10 mouse cellular contexts compared by ENCODE assay signal in genomic region chr5:111449700-111450099, GRCm38 (mm10). TPM values are rescaled to one million over a fixed set of nuclear protein-coding genes. Genes with fewer than 3 reads are reported as not detected.
DNase-seq lines count a peak whose midpoint lies in the region; ATAC-seq and TF ChIP-seq lines count a peak whose summit lies in the region.
"Had no signal": no experiment of that assay in that cellular context is flagged by ENCODE, and none has a peak within 500 bp of the region (broad histone marks: within the 10 kb centered on the region; RNA-seq: fewer than 3 reads in every experiment).

No protein-coding gene starts in this region.

- no peaks in the 10 kb centered on the region for H3K9me3 ChIP-seq in hindbrain, embryonic 13.5 days
- H3K9me3 ChIP-seq in hindbrain, postnatal 0 days (ENCODE audit: low read length), result no peaks in the 10 kb centered on the region
- H3K9me3 ChIP-seq in embryonic facial prominence, embryonic 13.5 days, result no peaks in the 10 kb centered on the region
- no peaks in the 10 kb centered on the region for H3K9me3 ChIP-seq in midbrain, embryonic 15.5 days
- H3K9me3 ChIP-seq: liver, embryonic 15.5 days had no signal

- no peak overlapping the region for H3K4me2 ChIP-seq in hindbrain, embryonic 13.5 days
- H3K4me2 ChIP-seq in hindbrain, postnatal 0 days (ENCODE audit: low read depth, low read length), result no peak overlapping the region
- no peak overlapping the region for H3K4me2 ChIP-seq in embryonic facial prominence, embryonic 13.5 days
- H3K4me2 ChIP-seq in midbrain, embryonic 15.5 days, result no peak overlapping the region
- H3K4me2 ChIP-seq: liver, embryonic 15.5 days had no signal

- H3K4me1 ChIP-seq in hindbrain, embryonic 13.5 days (replicated peaks), result peaks cover 44% of the 10 kb centered on the region
- H3K4me1 ChIP-seq in hindbrain, postnatal 0 days (ENCODE audit: insufficient read depth, low read length), result no peaks in the 10 kb centered on the region
- no peaks in the 10 kb centered on the region; the same call in 1 of the 2 replicates for H3K4me1 ChIP-seq in embryonic facial prominence, embryonic 13.5 days
- H3K4me1 ChIP-seq in midbrain, embryonic 15.5 days, result peaks cover 40% of the 10 kb centered on the region
- H3K4me1 ChIP-seq: liver, embryonic 15.5 days had no signal

- no peak for DNase-seq in hindbrain, postnatal 0 days (ENCODE audit: low spot score)
- DNase-seq in layer of hippocampus, adult 2 months (ENCODE audit: low spot score in 2 of 2), result peak; percentile 33 to 58
- DNase-seq in Muller cell, postnatal 12 days (ENCODE audit: inconsistent ontology term), result no peak
- no peak for DNase-seq in kidney, adult 9 months
- DNase-seq in spleen, postnatal 10 days (ENCODE audit: low spot score in 2 of 2), result no peak
- DNase-seq: cerebellum, postnatal 25 days had no signal

- no peak overlapping the region for H3K4me3 ChIP-seq in hindbrain, embryonic 13.5 days
- H3K4me3 ChIP-seq in hindbrain, postnatal 0 days (ENCODE audit: low read length), result no peak overlapping the region
- H3K4me3 ChIP-seq in embryonic facial prominence, embryonic 13.5 days, result no peak overlapping the region
- H3K4me3 ChIP-seq in layer of hippocampus, adult 2 months, result no peak overlapping the region
- H3K4me3 ChIP-seq in midbrain, embryonic 15.5 days, result no peak overlapping the region
- H3K4me3 ChIP-seq: liver, embryonic 15.5 days had no signal

- no peak for TF ChIP-seq CTCF in hindbrain, postnatal 0 days (IDR thresholded peaks at IDR 0.05; ENCODE audit: low read depth)
- no peak for TF ChIP-seq CTCF in layer of hippocampus, adult 2 months (conservative IDR thresholded peaks at IDR 0.05)

- H3K36me3 ChIP-seq in hindbrain, embryonic 13.5 days, result peaks cover 22% of the 10 kb centered on the region
- no peaks in the 10 kb centered on the region for H3K36me3 ChIP-seq in hindbrain, postnatal 0 days (ENCODE audit: insufficient read depth, low read length)
- peaks cover 84% of the 10 kb centered on the region for H3K36me3 ChIP-seq in embryonic facial prominence, embryonic 13.5 days
- no peaks in the 10 kb centered on the region for H3K36me3 ChIP-seq in midbrain, embryonic 15.5 days (replicated peaks)
- H3K36me3 ChIP-seq: liver, embryonic 15.5 days had no signal

- H3K9ac ChIP-seq in hindbrain, embryonic 13.5 days, result no peak overlapping the region
- H3K9ac ChIP-seq in hindbrain, postnatal 0 days (replicated peaks; ENCODE audit: low read length), result no peak overlapping the region
- 0 out of 2 replicates have a peak overlapping the region, but pooled peaks have one; percentile 40 for H3K9ac ChIP-seq in embryonic facial prominence, embryonic 13.5 days
- no peak overlapping the region for H3K9ac ChIP-seq in midbrain, embryonic 15.5 days
- H3K9ac ChIP-seq: liver, embryonic 15.5 days had no signal

- WGBS in hindbrain, embryonic 13.5 days, result 62% methylated on average over 8 of the region's 8 CpGs
- WGBS in hindbrain, postnatal 0 days, result 59% methylated on average over 8 of the region's 8 CpGs
- WGBS in embryonic facial prominence, embryonic 13.5 days, result 59% methylated on average over 8 of the region's 8 CpGs
- WGBS in midbrain, embryonic 15.5 days, result 49% methylated on average over 8 of the region's 8 CpGs

- H3K27ac ChIP-seq in hindbrain, embryonic 13.5 days, result peak overlapping the region; percentile 52; the same call in 1 of the 2 replicates
- H3K27ac ChIP-seq in hindbrain, postnatal 0 days, result no peak overlapping the region
- no peak overlapping the region for H3K27ac ChIP-seq in embryonic facial prominence, embryonic 13.5 days
- H3K27ac ChIP-seq in layer of hippocampus, adult 2 months, result peak overlapping the region; percentile 63
- peak overlapping the region; percentile 65; the same call in 1 of the 2 replicates for H3K27ac ChIP-seq in midbrain, embryonic 15.5 days
- H3K27ac ChIP-seq: liver, embryonic 15.5 days had no signal

- no peaks in the 10 kb centered on the region for H3K27me3 ChIP-seq in hindbrain, embryonic 13.5 days
- no peaks in the 10 kb centered on the region for H3K27me3 ChIP-seq in hindbrain, postnatal 0 days (ENCODE audit: insufficient read depth, low read length)
- H3K27me3 ChIP-seq in embryonic facial prominence, embryonic 13.5 days, result no peaks in the 10 kb centered on the region
- H3K27me3 ChIP-seq in midbrain, embryonic 15.5 days (replicated peaks), result no peaks in the 10 kb centered on the region
- H3K27me3 ChIP-seq: liver, embryonic 15.5 days had no signal

- ATAC-seq in hindbrain, embryonic 13.5 days (ENCODE audit: low FRiP score), result no peak
- ATAC-seq in hindbrain, postnatal 0 days, result no peak
- ATAC-seq in embryonic facial prominence, embryonic 13.5 days (ENCODE audit: insufficient number of reproducible peaks, insufficient read depth, low FRiP score, low TSS enrichment, low read depth), result no peak
- ATAC-seq in midbrain, embryonic 15.5 days (replicated peaks), result no peak

RNA-seq across cellular contexts. Expression of gene Mn1, which starts 32.5 kb away (rescaled TPM):
- 46.7 and 49.2 TPM in 2 replicates for polyA plus RNA-seq in hindbrain, embryonic 13.5 days (2015; fragmentation: Nextera tagmentation; extraction: Ambion mirVana)
- 71.5 and 87.2 TPM in 2 replicates for total RNA-seq in hindbrain, postnatal 0 days (2014; rRNA removed)
- polyA plus RNA-seq in hindbrain, postnatal 0 days (2015; fragmentation: Nextera tagmentation; extraction: Ambion mirVana), result 27.0 and 32.9 TPM in 2 replicates
- 46.6 and 51.3 TPM in 2 replicates for polyA plus RNA-seq in embryonic facial prominence, embryonic 13.5 days (2015; fragmentation: Nextera tagmentation; extraction: Ambion mirVana)
- total RNA-seq in layer of hippocampus, adult 2 months (2021), result 10 to 100 TPM; 38.4 to 45.6 TPM
- 60.1 and 64.8 TPM in 2 replicates for polyA plus RNA-seq in midbrain, embryonic 15.5 days (2015; fragmentation: Nextera tagmentation; extraction: Ambion mirVana)

Comparison
In these comparisons a context has a peak if more than half of its experiments do, and no peak if none do; other contexts are left out.
1. H3K27ac ChIP-seq: peak in hindbrain, embryonic 13.5 days (single experiment), layer of hippocampus, adult 2 months (single experiment) and midbrain, embryonic 15.5 days (single experiment); none in hindbrain, postnatal 0 days (single experiment) and embryonic facial prominence, embryonic 13.5 days (single experiment).
2. DNase-seq: peak in layer of hippocampus, adult 2 months (2 of 2); none in hindbrain, postnatal 0 days (single experiment), Muller cell, postnatal 12 days (single experiment), kidney, adult 9 months (single experiment) and spleen, postnatal 10 days (0 of 2).